Mouse (Mus musculus) heart, embryonic 14.5 days (tissue): ENCODE measurements around the gene Prr19. TPM values are rescaled to one million over a fixed set of nuclear protein-coding genes. Genes with fewer than 3 reads are reported as not detected.

ENCODE experiments used
- ATAC-seq: fragments of 200-750 bp; cut with Nextera tagmentation; 2 replicates; pipeline ENCODE4 v1.8.0; 2017; ENCODE audit warnings: low read depth, moderate TSS enrichment; ENCODE audit not compliant: insufficient number of reproducible peaks, insufficient read depth, low FRiP score
- H3K27ac ChIP-seq, 2 experiments: fragments of 200-500 bp in 1 of 2; fragments of 300-500 bp in 1 of 2; sonication (generic) in 1 of 2; replicated peaks in 1 of 2; 2 replicates each; pipeline ENCODE4 v1.5.1; 2012 to 2014; ENCODE audit warnings: low read depth in 2 of 2, low read length in 2 of 2, control low read depth in 1 of 2, mild to moderate bottlenecking in 1 of 2, mixed read lengths in 1 of 2; ENCODE audit not compliant: control insufficient read depth in 1 of 2, insufficient read depth in 1 of 2
- H3K27me3 ChIP-seq: fragments of 300-500 bp; sonication (generic); 2 replicates; pipeline ENCODE4 v1.6.1; 2014; ENCODE audit warnings: mild to moderate bottlenecking, low read length, control low read depth; ENCODE audit not compliant: control insufficient read depth, insufficient read depth
- H3K36me3 ChIP-seq: fragments of 300-500 bp; sonication (generic); 2 replicates; pipeline ENCODE4 v1.6.1; 2014; ENCODE audit warnings: mild to moderate bottlenecking, control low read depth, low read length, mixed read lengths; ENCODE audit not compliant: control insufficient read depth, insufficient read depth
- H3K4me1 ChIP-seq, 2 experiments: fragments of 200-500 bp in 1 of 2; fragments of 300-500 bp in 1 of 2; sonication (generic) in 1 of 2; 2 replicates each; pipeline ENCODE4 v1.6.1; 2012 to 2014; ENCODE audit warnings: low read length in 2 of 2, control low read depth in 1 of 2, mixed read lengths in 1 of 2; ENCODE audit not compliant: control insufficient read depth in 2 of 2, insufficient read depth in 2 of 2
- H3K4me2 ChIP-seq: fragments of 300-500 bp; sonication (generic); 2 replicates; pipeline ENCODE4 v1.6.1; 2014; ENCODE audit warnings: mild to moderate bottlenecking, low read length
- H3K4me3 ChIP-seq, 2 experiments: fragments of 200-500 bp in 1 of 2; fragments of 300-500 bp in 1 of 2; sonication (generic) in 1 of 2; 2 replicates each; pipeline ENCODE4 v1.5.1; 2012 to 2014; ENCODE audit warnings: low read length in 2 of 2, mild to moderate bottlenecking in 2 of 2, control low read depth in 1 of 2, low read depth in 1 of 2, moderate library complexity in 1 of 2; ENCODE audit not compliant: control insufficient read depth in 1 of 2, insufficient read depth in 1 of 2
- H3K9ac ChIP-seq: fragments of 300-500 bp; sonication (generic); 2 replicates; pipeline ENCODE4 v1.6.1; 2014; ENCODE audit warnings: mild to moderate bottlenecking, low read length
- H3K9me3 ChIP-seq: fragments of 300-500 bp; sonication (generic); 2 replicates; pipeline ENCODE4 v1.6.1; 2016; ENCODE audit warnings: low read length, control low read depth; ENCODE audit not compliant: control insufficient read depth
- WGBS: fragments of 180-500 bp; shearing (Covaris S2); extraction: QIAGEN DNeasy Blood & Tissue Kit; methylation state at CpG from one replicate; pipeline ENCODE4 v1.1.7; 2014; 5-methylcytosine and 5-hydroxymethylcytosine counted together
- polyA plus RNA-seq: library from polyadenylated mRNA; unstranded; fragments of >200 nt; fragmentation: Nextera tagmentation; extraction: Ambion mirVana; gene quantifications from 2 replicates; pipeline ENCODE4 v1.2.1, GENCODE M21; 2014

Prr19 gene
- polyA plus RNA-seq, 1 experiment from 2014 or later = not detected

DNA sequence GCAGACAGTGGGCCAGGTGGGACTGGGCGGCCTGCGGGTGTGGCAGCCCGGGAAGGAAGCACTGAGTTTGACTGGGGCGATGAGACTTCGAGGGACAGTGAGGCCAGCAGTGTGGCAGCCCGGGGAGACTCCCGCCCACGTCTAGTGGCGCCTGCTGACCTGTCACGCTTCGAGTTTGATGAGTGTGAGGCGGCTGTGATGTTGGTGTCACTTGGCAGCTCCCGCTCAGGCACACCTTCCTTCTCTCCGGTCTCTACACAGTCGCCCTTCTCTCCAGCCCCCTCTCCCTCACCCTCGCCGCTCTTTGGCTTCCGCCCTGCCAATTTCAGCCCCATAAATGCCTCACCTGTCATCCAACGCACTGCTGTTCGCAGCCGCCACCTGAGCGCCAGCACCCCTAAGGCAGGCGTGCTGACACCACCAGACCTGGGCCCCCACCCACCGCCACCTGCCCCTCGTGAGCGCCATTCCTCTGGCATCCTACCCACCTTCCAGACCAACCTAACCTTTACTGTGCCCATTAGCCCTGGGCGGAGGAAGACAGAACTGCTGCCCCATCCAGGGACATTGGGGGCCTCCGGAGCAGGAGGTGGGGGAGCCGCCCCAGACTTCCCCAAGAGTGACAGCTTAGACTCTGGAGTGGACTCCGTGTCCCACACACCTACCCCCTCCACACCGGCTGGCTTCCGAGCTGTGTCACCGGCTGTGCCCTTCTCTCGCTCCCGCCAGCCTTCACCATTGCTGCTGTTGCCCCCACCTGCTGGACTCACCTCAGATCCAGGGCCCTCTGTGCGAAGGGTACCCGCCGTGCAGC is 28.6 kb upstream of the Prr19 start:
- no peak for ATAC-seq
- H3K9me3 ChIP-seq = no peaks in the 10 kb centered on the region
- peaks cover 40% of the 10 kb centered on the region for H3K36me3 ChIP-seq
- no peak overlapping the region for H3K27ac ChIP-seq
- H3K4me3 ChIP-seq = no peak overlapping the region
- H3K27me3 ChIP-seq = no peaks in the 10 kb centered on the region
- H3K4me1 ChIP-seq = peaks cover 32 to 52% of the 10 kb centered on the region in 2 experiments
- WGBS = 78% methylated on average over 36 of the region's 38 CpGs
- H3K4me2 ChIP-seq = no peak overlapping the region
- no peak overlapping the region for H3K9ac ChIP-seq

DNA sequence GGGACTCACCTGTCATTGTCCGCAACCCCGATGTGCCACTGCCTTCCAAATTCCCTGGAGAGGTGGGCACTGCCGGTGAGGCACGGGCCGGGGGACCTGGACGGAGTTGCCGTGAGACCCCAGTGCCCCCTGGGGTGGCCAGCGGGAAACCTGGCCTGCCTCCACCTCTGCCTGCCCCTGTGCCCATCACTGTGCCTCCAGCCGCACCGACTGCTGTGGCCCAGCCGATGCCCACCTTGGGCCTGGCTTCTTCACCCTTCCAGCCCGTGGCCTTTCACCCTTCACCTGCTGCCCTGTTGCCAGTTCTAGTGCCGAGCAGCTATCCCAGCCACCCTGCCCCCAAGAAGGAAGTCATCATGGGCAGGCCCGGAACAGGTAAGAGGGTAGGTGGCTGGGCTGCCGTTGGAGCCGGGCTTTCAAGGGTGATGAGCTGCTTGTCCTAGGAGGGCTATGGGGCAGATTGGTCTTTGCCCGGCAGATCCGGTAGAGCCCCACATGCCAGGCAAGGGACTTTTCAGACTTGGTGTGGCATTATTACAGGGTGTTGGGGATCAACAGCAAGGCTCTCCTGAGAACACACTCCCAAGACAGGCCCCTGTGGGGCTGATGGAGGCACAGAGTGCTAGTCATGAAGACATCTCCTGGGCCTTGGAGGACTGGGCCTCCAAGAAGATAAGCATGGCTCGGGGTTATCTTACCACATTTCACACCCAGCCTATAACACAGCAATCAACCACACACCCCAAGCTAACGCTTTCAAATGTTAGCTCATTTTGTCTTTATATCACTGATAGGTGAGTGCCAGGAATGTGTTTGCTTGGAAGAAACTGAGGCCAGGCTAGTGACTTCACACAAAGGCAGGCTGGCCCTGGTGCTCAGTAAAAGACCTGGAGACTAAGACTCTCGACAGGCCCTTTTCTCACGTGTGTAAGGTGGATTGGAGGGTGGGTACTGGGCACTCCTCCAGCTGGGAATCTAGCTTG is 27.7 kb upstream of the Prr19 start:
- whole genome bisulfite sequencing = 82% methylated on average over 22 of the region's 22 CpGs

DNA sequence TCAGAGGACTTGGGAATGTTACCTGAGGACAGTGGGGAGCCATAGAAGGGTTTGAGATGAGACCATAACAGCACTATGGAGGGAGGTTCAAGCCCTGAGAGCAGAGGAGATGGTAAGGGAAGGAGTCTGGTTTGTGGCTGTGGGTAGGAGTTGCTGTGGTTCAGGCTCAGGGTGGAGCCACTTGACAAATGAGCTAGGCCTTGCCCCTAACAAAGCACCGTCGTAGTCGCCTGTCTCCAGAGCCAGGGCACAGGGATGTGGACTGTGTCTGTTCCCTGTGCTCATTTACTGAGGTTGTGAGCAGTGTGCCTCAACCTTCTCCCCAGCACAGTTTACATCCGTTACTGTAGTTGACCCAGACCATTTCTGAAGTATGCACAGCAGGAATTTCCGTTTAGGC is 26.6 kb upstream of the Prr19 start:
- Histone ChIP-seq H3K9me3 (no peaks in the 10 kb centered on the region), H3K9ac (peak overlapping the region; percentile 48), H3K4me1 (peaks cover 27 to 47% of the 10 kb centered on the region in 2 experiments), H3K27ac (no peak overlapping the region), H3K27me3 (no peaks in the 10 kb centered on the region), H3K4me3 (no peak overlapping the region), H3K4me2 (no peak overlapping the region), H3K36me3 (peaks cover 40% of the 10 kb centered on the region)
- ATAC-seq = no peak
- WGBS = 62% methylated on average over 5 of the region's 5 CpGs

More for the DNA sequence above, 27.7 kb upstream of the Prr19 start:
- no peak for ATAC-seq
- H3K9me3 ChIP-seq = no peaks in the 10 kb centered on the region
- peak overlapping the region; percentile 48 for H3K9ac ChIP-seq
- H3K4me2 ChIP-seq = no peak overlapping the region
- H3K4me1 ChIP-seq = peaks cover 33 to 55% of the 10 kb centered on the region in 2 experiments
- H3K27ac ChIP-seq = no peak overlapping the region
- H3K27me3 ChIP-seq = no peaks in the 10 kb centered on the region
- no peak overlapping the region for H3K4me3 ChIP-seq
- H3K36me3 ChIP-seq = peaks cover 40% of the 10 kb centered on the region

DNA sequence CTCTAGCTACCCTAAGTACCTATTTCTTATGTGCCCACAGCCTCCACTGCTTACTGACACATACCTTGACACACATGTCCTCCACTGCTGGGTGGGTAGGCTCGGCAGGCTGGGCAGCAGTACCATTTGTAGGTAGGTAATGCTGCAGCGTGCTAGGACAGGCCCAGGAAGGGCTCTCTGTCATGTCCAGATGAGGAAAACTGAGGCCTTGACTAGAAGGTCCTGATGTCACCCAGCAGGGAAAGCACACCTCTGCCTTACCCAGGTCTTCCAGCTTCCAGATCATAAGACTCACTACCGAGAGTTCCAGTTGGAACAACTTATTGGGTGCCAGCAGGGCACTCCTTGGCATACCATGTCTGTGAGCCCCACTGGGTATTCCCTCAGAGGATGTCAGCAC is 26.2 kb upstream of the Prr19 start:
- ATAC-seq = no peak
- H3K27ac ChIP-seq = peak overlapping the region in 1 of 2 experiments; percentile 99; a peak in 1 of 4 replicates
- 88% methylated on average over 3 of the region's 3 CpGs for WGBS
- H3K9me3 ChIP-seq = no peaks in the 10 kb centered on the region
- peaks cover 28 to 47% of the 10 kb centered on the region in 2 experiments for H3K4me1 ChIP-seq
- no peak overlapping the region for H3K4me3 ChIP-seq
- H3K4me2 ChIP-seq = no peak overlapping the region
- no peaks in the 10 kb centered on the region for H3K27me3 ChIP-seq
- peak overlapping the region; percentile 48 for H3K9ac ChIP-seq
- H3K36me3 ChIP-seq = peaks cover 40% of the 10 kb centered on the region

DNA sequence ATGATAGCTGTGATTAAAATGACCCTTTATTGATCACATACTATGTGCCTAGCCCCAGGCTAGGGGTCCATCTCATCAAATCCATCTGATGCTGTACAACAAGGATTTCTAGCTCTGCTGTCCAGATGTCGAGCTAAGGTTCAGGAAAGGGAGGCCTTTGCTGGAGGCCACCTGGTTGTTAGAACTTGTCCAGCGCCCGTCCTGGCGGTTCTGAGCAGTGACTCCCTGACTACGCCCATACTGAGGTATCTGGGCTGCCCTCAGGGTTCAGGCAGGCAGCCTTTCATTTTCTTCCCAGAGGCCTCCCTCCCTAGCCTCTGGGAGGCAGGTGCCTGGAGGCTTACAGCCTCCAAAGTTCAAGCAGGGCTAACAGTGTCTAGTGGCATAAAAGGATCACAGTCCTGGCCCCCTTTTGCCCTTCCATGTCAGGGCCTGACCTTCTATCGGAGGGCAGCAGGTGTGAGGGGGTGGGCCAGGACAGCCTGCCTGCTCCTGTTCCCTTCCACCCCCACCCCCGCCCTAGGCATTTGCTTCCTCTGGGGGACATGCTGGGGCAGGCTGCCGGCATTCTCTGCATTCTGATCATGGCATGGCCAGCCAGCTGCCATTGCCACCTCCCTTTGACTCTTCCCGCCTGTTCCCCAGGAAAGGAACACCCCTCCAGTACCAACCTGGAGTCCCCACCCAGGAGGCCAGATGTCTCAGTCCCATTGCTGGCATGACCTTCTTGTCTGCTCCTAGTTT is 25.5 kb upstream of the Prr19 start:
- Histone ChIP-seq H3K9me3 (no peaks in the 10 kb centered on the region), H3K36me3 (peaks cover 40% of the 10 kb centered on the region), H3K4me2 (peak overlapping the region; percentile 42), H3K9ac (peak overlapping the region; percentile 59), H3K27ac (peak overlapping the region; percentile 48 to 99), H3K4me3 (no peak overlapping the region), H3K27me3 (no peaks in the 10 kb centered on the region), H3K4me1 (peaks cover 34 to 53% of the 10 kb centered on the region in 2 experiments)
- 31% methylated on average over 9 of the region's 9 CpGs for WGBS
- no peak for ATAC-seq

DNA sequence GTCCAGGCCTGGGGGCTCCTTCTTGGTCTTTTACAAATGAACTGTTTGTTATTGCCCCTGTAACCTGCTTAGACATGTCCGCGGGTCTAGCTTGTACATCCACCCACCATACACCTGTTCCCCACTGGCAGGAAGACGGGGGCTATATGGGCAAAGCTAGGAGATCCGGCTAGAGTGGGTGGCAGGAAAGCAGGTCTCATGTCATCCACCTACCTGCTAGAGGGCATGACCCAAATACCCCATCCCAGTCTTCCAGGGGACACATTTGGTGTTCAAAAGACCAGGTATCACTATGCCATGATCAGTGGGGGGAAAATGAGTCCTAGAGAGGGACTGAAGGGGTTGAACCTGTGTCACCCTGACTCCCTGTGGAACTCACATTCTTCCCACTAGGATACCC is 23.8 kb upstream of the Prr19 start:
- 83% methylated on average over 4 of the region's 4 CpGs for WGBS
- ATAC-seq = no peak
- H3K4me2 ChIP-seq = peak overlapping the region; percentile 90
- peaks cover 43 to 62% of the 10 kb centered on the region in 2 experiments for H3K4me1 ChIP-seq
- H3K9me3 ChIP-seq = no peaks in the 10 kb centered on the region
- peak overlapping the region; percentile 20 to 84; a peak in 2 of 4 replicates for H3K4me3 ChIP-seq
- H3K9ac ChIP-seq = peak overlapping the region; percentile 80
- peak overlapping the region; percentile 82 to 99 for H3K27ac ChIP-seq
- peaks cover 26% of the 10 kb centered on the region for H3K36me3 ChIP-seq
- H3K27me3 ChIP-seq = no peaks in the 10 kb centered on the region

DNA sequence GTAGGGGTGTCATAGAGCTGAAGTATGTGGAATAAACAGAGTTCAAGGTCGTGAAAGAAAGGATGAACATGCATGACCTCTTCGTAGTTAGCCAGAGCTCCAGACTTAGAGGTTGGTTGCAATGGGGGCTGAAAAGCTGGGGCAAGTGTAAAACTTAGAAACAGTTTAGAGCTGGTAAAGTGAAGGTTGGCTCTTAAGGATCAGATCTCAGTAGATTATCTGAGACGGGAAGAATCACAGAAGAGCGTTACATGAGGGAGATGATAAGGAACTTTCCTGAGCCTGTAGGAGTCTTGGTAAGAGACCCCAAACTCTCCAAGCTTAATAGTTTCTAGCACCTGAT is 23.2 kb upstream of the Prr19 start:
- H3K36me3 ChIP-seq = peaks cover 20% of the 10 kb centered on the region
- H3K4me3 ChIP-seq = peak overlapping the region; percentile 20 to 84; a peak in 3 of 4 replicates
- H3K4me1 ChIP-seq = peaks cover 43 to 62% of the 10 kb centered on the region in 2 experiments
- H3K9me3 ChIP-seq = no peaks in the 10 kb centered on the region
- peak overlapping the region; percentile 80 for H3K9ac ChIP-seq
- H3K4me2 ChIP-seq = peak overlapping the region; percentile 90
- H3K27me3 ChIP-seq = no peaks in the 10 kb centered on the region
- ATAC-seq = no peak
- WGBS = 8% methylated on average over 4 of the region's 4 CpGs
- peak overlapping the region; percentile 82 to 99 for H3K27ac ChIP-seq
